36 mouse cellular contexts compared by ENCODE assay signal in the genomic region with DNA sequence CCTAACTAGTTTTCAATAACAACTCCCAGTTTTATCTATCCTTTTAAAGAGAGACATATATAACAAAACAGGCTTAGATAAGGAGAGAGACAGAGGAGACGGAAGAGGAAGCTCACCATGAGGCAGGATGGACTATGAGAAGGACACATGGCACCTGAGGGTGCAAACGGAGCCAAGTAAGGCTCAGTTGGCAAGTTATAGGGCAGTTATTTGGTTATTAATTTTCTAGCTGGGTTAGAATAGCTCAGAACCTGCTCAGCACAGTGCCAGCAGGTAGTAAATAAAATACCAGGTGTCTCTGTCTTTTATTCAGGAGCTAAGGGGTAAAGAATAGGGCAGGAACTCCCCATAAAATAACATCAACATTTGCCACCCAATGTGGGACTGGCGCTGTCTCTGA. TPM values are rescaled to one million over a fixed set of nuclear protein-coding genes. Genes with fewer than 3 reads are reported as not detected.
"Had no signal": no experiment of that assay in that cellular context is flagged by ENCODE, and none has a peak within 500 bp of the region (broad histone marks: within the 10 kb centered on the region; RNA-seq: fewer than 3 reads in every experiment).

No protein-coding gene starts in this region.

- DNase-seq: forebrain, postnatal 0 days; gastrocnemius, postnatal 14 days; gastrocnemius, postnatal 36 days; heart, adult 18-20 months; heart, postnatal 14 days; heart, postnatal 36 days; kidney, postnatal 25 days; layer of hippocampus, adult 9-11 months; layer of hippocampus, postnatal 36 days; left cerebral cortex, postnatal 4 days had no signal

- H3K4me2 ChIP-seq: heart, embryonic 11.5 days; heart, embryonic 13.5 days; heart, embryonic 15.5 days; hindbrain, embryonic 13.5 days; hindbrain, embryonic 15.5 days; limb, embryonic 13.5 days; limb, embryonic 15.5 days; liver, embryonic 12.5 days had no signal

- H3K36me3 ChIP-seq: heart, embryonic 13.5 days; heart, embryonic 15.5 days; hindbrain, embryonic 13.5 days; hindbrain, embryonic 15.5 days; limb, embryonic 13.5 days; limb, embryonic 15.5 days; liver, embryonic 12.5 days had no signal

- H3K4me3 ChIP-seq: heart, embryonic 13.5 days; heart, embryonic 15.5 days; hindbrain, embryonic 13.5 days; hindbrain, embryonic 15.5 days; limb, embryonic 13.5 days; limb, embryonic 15.5 days; liver, embryonic 12.5 days had no signal

- ATAC-seq: forebrain, postnatal 0 days; hindbrain, postnatal 0 days; intestine, embryonic 16.5 days; liver, embryonic 12.5 days had no signal

- H3K9ac ChIP-seq: forebrain, postnatal 0 days; heart, embryonic 13.5 days; heart, embryonic 15.5 days; hindbrain, embryonic 13.5 days; hindbrain, embryonic 15.5 days; limb, embryonic 13.5 days; limb, embryonic 15.5 days; liver, embryonic 12.5 days; liver, embryonic 14.5 days had no signal

- H3K4me1 ChIP-seq: heart, embryonic 13.5 days; heart, embryonic 15.5 days; hindbrain, embryonic 13.5 days; hindbrain, embryonic 15.5 days; limb, embryonic 15.5 days; liver, embryonic 12.5 days had no signal

- H3K27ac ChIP-seq: heart, embryonic 13.5 days; heart, embryonic 15.5 days; hindbrain, embryonic 13.5 days; hindbrain, embryonic 15.5 days; hindbrain, postnatal 0 days; kidney, postnatal 0 days; limb, embryonic 13.5 days; limb, embryonic 15.5 days; liver, embryonic 12.5 days; liver, embryonic 14.5 days had no signal

- H3K27me3 ChIP-seq: heart, embryonic 13.5 days; heart, embryonic 15.5 days; hindbrain, embryonic 13.5 days; hindbrain, embryonic 15.5 days; limb, embryonic 13.5 days; limb, embryonic 15.5 days; liver, embryonic 12.5 days had no signal

- H3K9me3 ChIP-seq: heart, embryonic 13.5 days; heart, embryonic 15.5 days; hindbrain, embryonic 13.5 days; hindbrain, embryonic 15.5 days; limb, embryonic 13.5 days; limb, embryonic 15.5 days; liver, embryonic 12.5 days had no signal

RNA-seq across cellular contexts. Expression of gene Pmp22, which starts 30.8 kb away (rescaled TPM):
- total RNA-seq: hematopoietic stem cell, adult 5-6 weeks had no signal

RNA-seq across cellular contexts. Expression of gene Tekt3, which starts 36.6 kb away (rescaled TPM):
- total RNA-seq: gastrocnemius, adult 18-20 months; gastrocnemius, adult 8-10 months; gastrocnemius, postnatal 14 days; gastrocnemius, postnatal 36 days; heart, adult 18-20 months; heart, postnatal 14 days; heart, postnatal 36 days; hematopoietic stem cell, adult 5-6 weeks; layer of hippocampus, adult 18-20 months; layer of hippocampus, postnatal 36 days; left cerebral cortex, adult 18-20 months; left cerebral cortex, postnatal 10 days; left cerebral cortex, postnatal 25 days; liver, adult 2 months had no signal
- polyA plus RNA-seq: heart, embryonic 11.5 days; heart, embryonic 13.5 days; heart, embryonic 15.5 days; heart, postnatal 0 days; hindbrain, embryonic 13.5 days; hindbrain, embryonic 15.5 days; hindbrain, postnatal 0 days; intestine, embryonic 14.5 days; intestine, embryonic 16.5 days; kidney, embryonic 14.5 days; kidney, postnatal 0 days; large intestine, adult 2 months; limb, embryonic 11.5 days; liver, adult 2 months; liver, embryonic 12.5 days; liver, embryonic 14.5 days; liver, embryonic 16.5 days had no signal
